Mouse (Mus musculus) kidney, postnatal 14 days (tissue): ENCODE measurements at regions not wholly inside any gene's neighbourhood (a gene's known extent, or its start where the extent isn't known, plus 50 kb on each side); places are given as distances from the start of the nearest gene placed in this dataset.

Source experiments
- DNase-seq: peaks from one replicate; pipeline ENCODE4 v3.0.0; 2022; ENCODE audit warnings: mixed read lengths

DNA sequence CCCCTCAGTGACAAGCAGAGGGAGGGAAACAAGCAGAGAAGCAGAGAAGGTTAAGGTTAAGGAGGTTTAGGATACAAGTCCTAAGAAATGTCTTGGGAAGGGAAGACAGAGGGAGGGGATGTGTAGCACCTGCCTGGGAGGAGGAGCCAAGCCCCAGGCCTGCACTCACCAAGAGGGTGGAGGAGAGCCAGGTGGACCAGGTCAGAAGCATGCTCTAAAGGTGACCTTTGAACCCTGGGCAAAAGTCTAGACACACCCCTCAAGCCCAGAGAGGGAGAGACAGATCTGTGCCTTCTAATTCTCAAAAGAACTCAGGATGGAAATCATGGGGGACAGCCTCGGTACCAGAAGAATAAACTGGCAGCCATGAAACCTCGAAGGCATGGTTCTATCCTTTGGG lies 54.4 kb upstream of the Calm2 start:
- DNase-seq, result peak; percentile 17

DNA sequence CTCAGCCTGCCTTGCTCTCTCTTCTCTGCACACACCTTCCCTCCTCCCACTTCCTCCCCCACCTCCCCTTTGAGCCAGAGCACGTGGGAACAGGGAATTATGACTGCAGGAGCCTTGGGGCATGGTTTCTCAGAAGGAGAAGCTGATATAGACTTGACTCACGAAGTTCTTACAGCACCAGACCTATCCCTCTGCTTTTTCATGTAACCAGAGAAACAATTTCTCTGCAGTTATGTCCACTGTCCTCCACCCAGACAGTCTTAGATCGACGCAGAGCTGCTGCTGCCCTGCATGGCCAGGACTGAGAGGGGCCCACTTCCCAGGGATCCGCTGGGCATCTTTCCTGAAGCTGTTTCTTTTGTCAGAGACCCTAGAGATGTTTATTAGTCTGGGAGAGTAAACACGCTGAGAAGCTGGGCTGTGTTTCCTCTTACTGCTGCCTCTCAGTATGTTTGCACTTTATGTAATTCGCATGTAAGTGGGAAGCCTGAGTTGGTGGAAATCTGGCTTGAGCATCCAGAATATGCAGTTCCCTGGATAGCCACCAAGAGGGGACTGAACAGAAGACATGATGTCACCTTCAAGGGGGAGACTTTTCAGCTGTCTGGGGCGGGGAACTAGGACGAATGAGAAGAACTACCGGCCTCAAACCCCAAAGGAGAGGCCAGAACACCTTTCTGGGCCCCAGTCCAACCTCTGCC lies 55.1 kb upstream of the Calm2 start:
- peak; percentile 14 for DNase-seq

DNA sequence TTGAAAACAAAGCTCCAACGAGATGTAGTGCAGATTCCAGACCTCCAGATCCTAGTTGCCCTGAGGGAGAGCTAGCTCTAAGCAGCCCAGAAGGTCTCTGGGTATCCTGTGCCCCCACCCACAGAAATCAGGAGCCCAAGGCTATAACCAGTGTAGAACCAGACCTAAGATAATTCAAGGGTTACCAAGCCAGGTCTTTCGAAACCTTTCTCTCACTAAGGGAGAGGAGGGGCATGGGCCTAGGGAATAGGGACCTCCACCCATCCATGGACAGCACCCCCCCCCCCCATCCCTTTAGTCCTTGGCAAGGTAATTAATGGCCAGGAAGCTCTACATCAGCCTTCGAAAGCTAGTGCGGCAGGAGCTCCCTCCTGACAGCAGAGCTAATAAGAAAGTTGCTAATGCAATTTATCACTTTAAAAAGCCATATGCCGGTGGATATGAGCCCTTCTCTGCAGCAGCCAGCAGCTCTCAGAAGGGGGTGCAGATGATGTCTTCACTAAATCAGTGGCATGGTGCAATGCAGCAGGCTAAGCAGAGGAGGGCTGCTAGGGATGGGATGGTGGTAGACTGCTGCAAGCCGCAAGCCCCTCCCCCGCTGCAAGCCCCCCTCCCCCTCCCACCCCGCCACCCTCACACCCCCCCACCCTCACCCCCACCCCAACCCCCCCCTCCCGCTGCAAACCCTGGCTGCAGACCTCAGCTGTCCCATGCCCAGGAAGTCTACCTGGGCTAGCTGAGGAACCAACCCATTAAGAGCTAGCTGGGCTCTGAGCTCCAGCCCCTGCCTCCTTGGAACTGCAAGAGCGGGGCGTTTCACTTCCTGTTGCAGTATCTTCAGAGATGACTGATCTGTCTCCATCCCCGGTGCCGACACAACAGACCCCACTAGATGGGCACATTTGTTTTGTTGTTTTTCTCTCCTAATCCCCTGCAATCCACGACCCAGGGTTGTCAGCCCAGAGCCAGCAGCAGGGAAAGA lies 55.9 kb upstream of the Calm2 start:
- no peak for DNase-seq

DNA sequence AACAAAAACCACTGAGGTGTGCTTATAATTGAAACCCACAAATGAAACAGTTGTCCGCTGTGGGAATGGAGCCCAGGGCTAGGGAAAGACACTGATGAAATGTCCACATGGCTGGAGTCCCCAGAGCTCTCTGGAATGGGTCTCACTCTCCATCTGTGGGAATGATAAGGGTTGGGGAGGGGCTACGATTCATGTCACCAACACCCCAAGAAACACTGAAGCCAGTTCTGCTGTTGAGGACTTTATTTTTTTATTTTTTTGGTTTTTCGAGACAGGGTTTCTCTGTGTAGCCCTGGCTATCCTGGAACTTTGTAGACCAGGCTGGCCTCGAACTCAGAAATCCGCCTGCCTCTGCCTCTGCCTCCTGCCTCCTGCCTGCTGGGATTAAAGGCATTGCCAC lies 56.8 kb upstream of the Calm2 start:
- DNase-seq, result no peak

DNA sequence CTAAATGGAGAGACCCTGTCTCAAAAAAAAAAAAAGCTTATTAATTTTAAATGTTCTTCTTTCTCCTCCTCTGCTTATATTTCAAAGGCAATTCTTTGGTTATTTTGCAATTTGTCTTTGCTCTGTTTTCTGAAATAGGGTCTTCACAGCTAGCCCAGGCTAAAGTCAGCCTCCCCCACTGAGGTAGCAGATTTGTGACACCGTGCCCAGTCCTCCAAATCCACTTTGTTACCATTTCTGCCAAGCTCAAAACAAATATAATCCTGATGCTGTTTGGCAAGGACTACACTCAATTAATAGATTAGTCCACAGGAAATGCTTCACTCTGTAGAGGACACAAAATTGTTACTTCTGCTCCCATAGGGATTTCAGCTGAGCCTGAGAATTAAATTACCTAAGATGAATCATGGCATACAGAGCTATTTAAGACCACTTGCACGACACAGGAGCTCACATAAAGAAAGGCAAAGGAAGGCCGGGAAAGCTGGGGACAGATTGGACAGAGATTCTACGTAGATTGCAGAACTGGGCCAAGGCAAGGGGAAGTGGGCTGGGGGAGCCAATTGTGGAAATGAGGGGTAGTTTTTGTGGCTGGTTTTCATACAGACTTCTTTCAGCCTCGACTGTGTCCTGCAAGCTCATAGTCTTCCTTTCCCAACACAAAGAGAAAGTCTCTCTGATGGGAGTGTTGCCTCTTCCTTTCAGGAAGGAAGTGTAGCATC lies 58.4 kb upstream of the Calm2 start:
- no peak for DNase-seq

DNA sequence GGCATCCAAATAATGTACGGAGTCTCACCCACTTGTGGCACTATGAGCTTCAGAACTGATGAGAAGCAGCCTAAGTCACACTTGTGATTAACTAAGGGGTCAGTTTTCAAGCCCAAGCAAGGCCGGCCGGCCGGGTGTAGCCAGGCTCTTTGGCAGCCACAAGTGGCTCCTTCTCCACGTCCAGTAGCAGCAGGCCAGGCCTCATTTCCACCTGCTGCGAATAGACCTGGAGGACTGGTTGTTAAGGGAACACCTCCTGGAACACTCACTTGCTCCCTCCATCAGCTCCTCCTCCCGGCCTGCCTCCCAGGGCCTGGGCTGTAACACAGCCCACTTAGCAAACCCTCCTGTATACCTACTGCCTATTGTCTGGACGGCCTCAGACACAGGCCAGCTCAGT lies 61.1 kb upstream of the Calm2 start:
- DNase-seq, result peak; percentile 17

DNA sequence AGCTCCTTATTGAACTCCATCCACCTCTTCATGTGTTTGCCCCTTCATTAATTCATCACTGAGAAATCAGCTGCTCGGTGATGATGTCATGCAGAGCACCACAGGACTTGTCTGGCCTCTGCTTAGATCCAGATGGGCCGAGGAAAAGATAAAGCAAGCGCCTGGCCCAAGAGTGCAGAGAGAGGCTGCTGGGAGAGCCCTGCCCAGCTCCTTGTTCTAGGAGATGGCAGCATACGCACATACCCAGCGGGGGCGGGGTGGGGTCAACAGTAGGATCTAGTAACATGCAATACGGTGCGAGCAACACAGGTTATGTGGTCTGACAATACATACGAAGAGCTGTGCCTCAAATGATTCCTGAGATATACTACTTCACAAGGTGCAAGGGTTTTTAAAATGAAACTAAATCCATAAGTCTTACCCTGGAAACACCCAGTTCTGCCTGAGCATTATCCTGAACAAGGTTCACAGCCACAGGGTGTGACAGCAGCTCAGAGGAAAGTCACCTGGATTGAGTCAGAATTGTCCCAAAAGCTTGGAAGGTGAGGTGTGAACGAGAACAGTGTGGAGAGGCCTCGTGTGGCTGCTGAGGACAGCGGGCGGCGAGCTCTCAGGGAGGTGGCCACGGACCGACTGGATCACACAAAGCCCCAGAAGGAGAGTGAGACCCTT lies 62.0 kb upstream of the Calm2 start:
- no peak for DNase-seq

DNA sequence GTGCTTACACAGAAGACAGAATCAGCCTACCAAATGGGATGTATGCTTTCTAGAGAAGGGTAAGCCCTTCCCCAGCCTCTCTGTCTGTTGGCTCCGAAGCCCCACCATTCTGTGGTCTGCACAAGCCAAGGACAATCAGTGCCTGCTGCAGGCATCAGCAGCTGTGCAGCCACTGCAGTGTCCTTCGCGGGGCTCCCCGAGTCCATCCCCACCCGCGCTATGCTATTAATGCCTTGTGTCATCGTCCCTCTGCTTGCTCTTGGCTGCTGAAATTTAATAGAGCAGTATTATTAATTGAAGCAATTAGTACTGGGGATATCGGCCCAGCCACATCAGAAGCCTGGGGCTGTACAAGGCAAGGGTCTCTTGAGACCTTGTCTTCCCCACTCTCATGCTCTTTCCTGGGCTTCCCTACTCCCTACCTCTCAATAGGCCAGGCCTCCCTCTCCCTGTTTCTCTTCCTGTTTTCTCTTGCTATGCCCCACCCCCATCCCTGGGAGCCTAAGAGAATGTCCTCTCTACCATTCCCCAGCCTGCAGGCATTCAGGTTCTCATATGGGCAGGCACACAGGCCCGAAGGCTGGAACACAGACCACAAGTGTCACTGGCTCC lies 65.4 kb upstream of the Calm2 start:
- no peak for DNase-seq

DNA sequence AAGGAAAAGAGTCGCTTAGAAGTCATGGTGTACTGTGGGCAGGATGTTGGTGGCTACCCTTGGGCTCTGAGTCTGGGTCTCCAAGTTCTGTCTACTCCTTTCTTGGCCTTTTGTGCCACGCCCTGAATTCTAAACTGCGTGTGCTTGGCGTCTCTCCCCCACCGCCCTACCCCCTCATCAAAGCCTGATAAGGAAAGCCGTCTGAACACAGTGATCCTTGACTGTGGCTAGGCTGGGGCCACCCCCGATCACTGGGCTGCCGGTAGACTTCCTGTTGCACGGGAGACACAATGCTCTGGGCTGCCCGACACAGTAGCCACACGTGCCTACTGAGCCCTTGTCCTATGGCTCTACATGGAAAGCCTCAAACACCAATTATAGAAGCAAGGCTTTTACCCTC lies 67.1 kb upstream of the Calm2 start:
- DNase-seq, result no peak

DNA sequence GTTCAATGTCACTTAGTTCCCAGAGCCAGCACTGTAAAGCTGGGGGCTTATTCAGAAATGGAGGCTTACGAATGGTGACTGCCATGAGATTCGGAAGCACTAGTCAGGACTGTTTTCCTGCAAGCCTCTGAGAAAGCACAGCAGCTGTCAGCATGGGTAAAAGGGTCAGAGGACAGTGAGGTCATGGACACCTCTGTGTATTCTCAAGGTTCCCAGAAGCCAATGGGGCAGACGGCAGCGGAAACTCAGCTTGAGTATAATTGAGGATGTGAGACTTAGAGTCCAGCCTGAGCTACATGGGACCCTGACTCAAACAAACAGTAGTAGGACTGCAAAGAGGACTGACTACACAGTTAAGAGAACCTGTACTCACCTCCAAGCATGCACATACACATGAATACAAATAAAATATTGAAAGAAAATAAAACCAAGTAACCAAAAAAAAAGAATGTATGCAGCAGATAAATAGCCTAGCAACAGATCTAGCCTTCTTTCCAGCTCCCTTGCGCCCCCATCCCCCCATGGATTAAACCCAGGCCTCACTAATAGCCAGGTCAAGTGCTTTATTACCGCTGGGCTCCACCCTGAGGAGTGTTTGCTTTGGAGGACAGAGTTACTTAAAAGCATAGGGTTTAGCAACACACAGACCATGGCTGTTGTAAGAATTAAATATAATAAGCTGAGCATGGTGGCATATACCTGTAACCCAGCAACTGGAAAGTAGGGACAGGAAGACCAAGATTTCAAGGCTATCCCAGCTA lies 67.8 kb upstream of the Calm2 start:
- no peak for DNase-seq

DNA sequence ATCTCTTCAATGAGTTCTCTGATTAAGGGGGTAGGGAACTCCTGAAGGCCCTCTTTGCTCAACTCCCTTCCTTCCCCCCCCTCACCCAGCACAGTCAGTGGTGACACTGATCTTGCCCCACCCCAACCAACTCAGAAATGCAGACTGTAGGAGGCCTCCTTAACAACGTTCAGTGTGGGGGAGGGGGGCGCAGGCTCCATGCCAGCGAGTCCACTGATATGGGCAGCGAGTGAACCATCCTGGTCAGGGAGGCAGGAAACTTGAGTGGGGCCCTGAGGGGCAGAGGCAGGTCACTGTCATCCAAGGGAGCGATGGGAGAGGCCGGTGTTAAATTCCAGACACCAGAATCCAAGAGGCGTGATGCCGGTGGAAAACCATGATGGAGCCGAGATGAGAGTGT lies 70.5 kb upstream of the Calm2 start:
- DNase-seq, result no peak

DNA sequence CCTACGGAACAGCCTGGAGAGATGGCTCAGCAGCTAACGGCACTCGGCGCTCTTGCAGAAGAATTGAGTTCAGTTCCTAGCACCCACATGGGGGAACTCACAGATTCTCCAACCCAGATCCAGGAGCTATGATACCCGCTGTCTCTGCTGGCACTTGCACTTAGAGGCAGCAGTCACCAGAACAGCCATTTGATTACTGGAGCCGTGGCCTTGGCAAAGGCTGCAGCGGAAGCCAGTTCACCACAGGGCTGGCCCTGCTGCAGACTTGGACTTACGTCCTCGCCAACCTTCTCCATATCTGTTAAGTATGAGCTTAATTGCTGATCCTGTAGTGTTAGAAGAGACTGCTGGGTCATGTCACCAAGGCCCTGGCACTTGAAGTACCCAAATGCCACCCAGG lies 72.7 kb upstream of the Calm2 start:
- no peak for DNase-seq

DNA sequence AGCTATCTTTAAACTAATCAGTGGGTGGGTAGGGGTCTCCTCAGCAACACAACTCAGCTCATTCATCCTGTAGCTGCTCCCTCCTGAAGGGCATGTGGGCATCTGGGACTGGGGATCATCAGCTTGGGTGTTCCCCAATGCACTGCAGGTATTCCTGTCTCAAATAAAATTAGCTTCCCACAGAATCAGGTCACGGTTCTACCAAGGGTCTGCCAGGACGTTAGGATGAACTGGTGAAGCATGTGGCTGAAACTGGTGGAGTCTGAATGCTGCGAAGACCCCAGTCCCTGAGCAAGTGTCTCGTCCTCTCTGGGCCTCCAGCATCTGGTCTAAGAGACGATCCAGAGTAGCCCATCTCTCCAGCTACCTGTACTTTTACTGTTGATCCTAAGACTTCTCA lies 74.1 kb upstream of the Calm2 start:
- DNase-seq, result no peak

DNA sequence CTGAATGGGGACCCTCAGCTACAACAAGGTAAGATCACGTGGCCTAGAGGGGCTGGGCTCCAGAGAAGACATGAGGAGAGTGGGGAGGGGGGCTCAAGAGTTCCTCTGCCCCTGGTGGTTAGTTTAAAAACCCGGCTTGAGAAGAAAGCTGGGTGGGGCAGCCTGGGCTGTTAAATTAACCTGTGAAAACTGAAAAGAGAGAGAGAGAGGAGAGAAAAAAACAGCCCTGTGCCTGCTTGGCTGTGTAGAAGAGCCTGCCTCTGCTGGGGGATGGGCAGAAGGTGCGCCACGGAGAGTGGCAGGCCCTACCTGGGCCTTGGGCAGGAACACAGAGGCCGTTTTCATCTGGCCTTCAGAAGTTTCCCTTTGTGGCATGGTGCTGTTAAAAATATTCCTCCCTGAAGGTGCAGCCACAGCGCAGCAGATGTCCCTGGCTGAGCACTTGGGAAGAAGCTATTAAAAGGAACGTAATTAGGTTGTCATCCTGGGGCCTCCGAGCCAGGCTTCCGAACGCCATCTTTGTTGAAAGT lies 75.0 kb upstream of the Calm2 start:
- no peak for DNase-seq

DNA sequence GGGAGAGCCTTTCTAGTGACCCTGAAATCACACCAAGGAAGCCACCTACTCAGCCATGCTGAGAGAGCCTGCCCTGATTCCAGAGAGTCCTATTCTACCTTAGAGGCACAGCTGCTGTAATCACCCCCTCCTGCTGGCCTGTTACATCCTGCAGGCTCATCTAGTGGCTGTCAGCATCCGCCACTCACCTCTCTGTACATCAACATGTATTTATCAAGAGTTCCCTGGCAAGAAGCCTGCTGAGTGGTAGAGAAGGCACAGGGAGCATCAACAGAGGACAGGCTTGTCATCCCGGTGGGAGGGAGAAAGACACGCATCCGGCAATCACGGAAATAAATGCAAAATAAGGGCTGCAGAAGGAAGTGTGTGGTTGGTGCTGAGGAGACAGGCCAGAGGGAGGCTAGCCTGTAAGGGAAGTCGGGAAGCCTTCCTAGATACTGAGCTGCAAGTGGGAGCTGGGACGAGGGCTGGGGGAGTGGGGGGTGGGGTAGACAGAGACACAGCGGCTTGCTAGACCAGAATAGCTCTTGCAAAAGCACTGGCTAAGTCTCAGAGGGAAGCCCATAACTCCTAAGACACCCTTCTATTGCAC lies 75.9 kb upstream of the Calm2 start:
- no peak for DNase-seq

DNA sequence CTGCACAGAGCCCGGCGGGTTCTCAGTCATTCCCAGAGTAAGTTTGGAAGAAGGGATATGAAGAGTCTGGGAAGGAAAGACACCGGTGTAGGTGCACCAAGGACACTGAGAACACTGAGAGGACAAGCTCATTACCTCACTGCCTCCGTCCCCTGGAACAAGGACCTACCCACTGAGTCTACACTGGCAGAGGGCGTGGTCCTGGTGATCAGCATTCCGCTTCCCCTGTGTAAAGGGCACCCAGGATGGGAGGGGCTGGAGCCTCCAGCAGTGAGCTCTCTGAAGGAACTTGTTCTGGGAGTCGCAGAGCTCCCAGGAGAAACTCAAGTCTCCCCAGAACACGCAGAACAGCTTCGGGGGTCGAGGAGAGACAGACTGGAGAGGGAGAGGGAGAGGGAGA lies 76.9 kb upstream of the Calm2 start:
- DNase-seq, result peak; percentile 24

DNA sequence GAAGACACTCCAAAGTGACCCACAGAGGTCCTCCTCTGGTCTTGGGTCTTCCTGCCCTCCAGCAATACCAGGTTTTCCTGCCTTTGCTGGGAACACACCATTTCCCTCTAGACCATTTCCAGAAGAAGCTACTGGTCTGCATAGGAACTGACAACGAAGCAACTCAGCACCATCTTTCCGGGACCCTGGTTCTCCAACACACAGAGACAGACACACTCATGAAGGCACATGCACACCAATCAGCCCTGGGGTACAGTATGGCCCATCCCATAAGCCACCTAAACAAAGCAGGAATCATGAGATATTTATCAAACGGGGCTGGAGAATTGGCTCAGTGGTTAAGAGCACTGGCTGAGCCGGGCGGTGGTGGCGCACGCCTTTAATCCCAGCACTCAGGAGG lies 80.4 kb upstream of the Calm2 start:
- DNase-seq, result no peak

DNA sequence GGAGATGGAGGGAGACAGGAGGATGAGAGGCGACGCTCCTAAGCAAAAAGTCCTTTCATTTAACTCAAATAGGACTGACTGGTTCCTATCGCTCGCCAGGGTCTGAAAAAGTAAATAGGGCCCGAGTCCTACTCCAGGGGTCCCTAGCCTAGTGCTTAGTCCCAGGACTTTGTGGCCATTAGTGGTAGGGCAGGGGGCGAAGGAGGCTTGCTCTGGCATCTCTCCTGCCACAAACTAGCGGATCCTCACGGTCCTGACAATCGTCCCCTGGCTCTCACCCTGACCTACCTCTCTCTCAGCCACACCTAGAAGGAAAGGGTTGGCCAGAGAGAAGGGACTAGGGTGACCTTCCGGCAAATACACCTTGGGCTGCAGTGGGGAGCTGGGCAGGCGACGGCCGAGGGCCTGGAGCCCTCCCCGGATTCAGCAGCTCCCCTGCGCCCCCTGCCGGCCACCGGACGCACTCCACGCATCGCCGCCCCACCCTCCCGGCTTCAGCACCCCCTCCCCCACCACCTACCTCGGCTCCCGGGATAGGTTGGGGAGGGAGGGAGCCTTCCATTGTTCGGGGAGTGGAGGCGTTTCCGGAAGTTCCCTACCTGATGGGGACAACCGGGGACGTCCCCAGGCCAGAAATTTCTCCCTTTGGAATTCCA lies 83.6 kb upstream of the Calm2 start:
- DNase-seq, result peak; percentile 87

DNA sequence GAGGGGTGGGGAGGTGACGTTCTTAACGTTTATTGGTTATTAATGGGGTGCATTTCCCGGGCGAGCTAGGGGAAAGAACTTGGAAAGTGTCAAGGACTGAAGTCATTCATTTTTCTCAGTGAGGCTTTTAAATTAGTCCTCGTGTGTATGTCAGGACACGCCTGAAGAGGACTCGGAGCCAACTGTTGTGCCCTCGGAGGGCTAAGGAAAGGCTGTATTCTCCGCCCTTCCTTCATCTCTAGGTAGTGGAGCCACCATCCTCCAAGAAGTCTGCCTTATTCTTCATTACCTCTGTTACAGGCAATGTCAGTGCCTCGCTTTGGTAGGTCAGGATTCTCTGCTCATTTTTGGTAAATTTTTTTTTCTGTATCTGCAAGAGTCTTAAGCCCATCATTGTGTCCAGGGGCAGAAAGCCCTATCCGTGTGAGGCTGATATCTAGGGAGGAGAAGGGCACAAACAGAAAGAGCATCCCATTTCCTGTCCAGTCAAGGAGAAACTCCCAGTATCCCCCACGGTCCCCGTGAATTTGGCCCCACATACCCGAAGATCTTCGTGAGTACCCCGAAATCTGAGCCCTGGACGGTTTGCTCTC lies 84.2 kb upstream of the Calm2 start:
- DNase-seq, result no peak
